Mouse (Mus musculus): ENCODE results near the gene Foxj3.

- no peak for TF ChIP-seq GATA1 (IDR thresholded peaks at IDR 0.05; ENCODE audit: borderline replicate concordance, low read length)
- no peak for TF ChIP-seq FLI1 (IDR thresholded peaks at IDR 0.05; ENCODE audit: low read length)
Measured at GRCm38 (mm10) chr4:119633948-119634347, 97.1 kb downstream of the Foxj3 start.

Measured in megakaryocyte, embryonic 14.5 days (primary cell).